Mouse (Mus musculus) B cell, adult 2 months (primary cell): ENCODE results near the gene Nudt9.

Experiments used
- DNase-seq, 2 experiments: peaks; one replicate each; pipeline ENCODE4 v3.0.0; 2022

Gene Nudt9

DNA sequence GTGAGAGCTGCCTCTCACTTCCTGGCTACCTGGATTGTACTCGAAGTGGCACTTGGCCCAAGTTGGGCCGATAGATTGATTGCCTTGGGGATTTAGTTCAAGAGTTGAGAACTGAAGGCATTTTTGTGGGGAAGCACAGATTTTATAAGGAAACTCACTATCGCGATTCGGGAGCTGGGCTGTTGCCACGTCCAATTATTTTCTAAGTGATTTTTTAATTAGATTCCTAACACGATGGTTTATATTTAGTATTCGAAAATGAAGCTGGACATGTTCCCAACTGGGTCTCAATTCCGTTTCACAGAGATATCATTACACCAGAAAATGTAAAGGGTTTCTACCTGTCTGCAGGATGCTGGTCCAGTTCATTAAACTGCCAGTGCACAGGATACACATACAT is 39.3 kb downstream of the Nudt9 start:
- DNase-seq, result no peak

DNA sequence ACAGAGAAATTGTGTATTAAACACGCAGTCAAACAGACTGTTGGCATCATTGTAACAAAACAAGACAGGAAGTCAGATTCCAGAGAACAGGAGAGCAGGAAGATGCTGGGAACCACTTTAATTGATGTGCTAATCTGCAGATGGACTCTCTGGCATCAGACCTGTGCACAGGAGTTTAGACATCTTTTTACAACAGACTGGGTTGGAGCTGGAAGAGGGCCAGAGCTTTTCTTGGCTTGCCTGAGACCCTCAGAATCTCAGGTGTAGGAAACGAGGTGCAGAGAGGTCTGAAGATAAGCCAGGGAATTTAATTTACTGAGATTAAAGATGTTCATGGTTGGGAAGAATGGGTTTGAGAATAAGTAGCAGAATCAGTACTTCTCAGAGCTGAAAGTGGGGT is 43.6 kb downstream of the Nudt9 start:
- DNase-seq, result no peak

DNA sequence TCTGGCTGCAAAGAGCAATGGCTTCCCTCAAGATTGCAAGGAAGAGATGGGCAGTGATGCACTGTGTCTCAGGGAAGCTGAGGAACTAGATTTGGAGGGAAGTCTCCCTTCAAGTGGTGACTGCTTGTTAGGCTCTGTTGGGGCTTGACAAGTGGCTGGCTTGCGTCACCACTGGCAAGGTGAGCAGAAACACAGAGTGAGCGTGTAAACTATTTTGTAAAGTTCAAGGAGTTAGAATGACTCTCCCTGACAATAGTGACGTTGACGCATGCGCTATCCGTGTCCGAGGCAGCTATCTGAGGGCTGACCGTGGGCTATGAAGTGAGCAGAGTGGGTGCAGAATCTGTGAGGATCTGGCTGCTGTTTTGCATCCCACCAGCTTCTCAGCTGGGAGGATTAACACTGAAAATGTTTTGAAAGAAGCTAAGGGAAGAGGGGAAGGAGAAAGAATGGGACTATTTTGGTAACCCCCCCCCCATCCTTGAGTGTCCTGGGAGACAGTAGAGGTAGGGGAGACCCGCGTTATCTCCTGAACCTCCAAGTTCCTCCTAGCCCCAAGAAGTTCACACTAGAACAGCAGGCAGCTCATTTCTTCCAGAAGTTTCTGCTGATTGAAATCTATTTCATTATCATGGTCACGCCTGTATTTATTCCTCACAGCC is 49.4 kb downstream of the Nudt9 start:
- DNase-seq, result no peak

DNA sequence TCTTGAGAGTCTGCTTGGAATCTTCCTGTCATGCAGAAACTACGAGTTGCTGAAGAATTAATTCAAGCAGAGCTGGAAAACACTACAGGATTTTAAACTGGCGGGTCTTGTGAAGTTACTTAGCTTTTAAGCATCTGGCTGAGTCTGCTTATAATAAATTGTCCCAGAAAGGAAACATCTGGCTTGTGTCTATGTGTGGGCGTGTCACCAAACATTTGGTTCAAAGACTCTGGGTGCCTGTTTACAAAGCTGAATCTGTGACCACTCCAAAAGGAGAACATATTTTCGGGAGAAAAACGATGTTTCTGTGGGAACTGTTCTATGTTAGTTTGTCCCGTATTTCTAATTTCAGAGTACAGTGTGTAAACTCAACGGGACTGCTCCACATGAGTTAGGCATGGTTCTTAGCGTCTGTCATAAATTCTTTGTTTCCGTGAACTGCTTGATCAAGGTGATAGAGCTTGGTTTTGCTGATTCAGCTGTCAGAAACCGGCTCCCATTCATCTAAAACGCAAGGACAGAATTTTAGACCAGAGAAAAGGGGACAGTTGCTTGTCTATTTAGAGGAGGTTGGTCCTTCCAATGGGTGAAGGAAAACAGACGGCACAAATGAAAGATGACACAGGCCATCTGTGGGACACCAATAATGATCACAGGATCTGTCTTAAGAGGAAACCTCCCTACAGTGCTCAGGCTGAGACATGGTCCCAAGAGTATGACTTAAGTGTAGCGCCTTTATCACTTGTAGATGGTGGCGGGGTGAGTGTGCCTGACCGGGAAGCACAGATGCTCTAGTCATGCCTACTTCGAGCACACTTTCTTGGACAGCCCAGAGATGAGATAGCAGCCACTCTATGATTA is 50.2 kb downstream of the Nudt9 start:
- DNase-seq, result no peak

GRCm38 (mm10) chr5:104101678-104102531 is 55.8 kb downstream of the Nudt9 start:
- DNase-seq, result no peak

GRCm38 (mm10) chr5:104103171-104103570 is 57.1 kb downstream of the Nudt9 start:
- DNase-seq, result no peak

DNA sequence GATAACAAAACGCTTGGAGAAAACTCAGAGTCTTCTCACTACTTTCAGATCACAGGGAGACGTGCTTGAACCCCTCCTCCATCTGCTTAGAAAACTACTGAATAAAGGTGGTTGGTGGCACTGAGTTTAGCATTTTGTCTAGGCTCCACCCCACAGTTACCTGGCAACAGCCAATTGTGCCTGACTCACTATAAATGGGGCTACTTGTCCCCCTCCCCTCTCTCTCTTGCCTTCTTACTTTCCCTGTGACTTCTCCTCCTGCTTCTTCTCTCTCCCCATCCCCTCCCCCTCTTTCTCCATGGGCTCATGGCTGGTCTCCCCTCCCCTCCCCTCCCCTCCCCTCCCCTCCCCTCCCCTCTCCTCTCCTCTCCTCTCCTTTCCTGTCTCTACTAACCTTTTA is 58.0 kb downstream of the Nudt9 start:
- no peak for DNase-seq

- no peak for DNase-seq
These were observed 62.2 kb downstream of the Nudt9 start for GRCm38 (mm10) chr5:104108127-104108875.

GRCm38 (mm10) chr5:104108879-104109369 is 62.8 kb downstream of the Nudt9 start:
- DNase-seq, result no peak

GRCm38 (mm10) chr5:104109516-104109915 is 63.4 kb downstream of the Nudt9 start:
- no peak for DNase-seq

GRCm38 (mm10) chr5:104110171-104110920 is 64.2 kb downstream of the Nudt9 start:
- DNase-seq, result no peak

DNA sequence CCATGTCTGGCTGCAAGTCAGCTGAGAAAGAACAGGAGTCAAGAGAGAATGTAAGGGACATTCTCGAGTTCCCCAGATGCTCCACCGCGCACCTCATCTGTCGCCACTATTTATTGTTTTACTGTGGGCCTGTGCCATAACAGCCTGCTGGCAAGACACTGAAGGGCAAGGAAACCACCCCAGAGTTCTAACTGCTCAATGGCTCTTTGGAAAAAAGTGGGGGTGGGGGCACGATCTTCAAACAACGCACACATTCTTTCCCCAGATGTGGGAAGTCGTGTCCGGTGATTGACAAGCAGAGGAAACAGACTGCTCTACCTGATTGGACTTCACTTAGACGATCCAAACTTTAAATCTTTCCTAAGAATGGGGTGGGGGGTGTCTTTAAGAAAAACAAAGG is 65.9 kb downstream of the Nudt9 start:
- DNase-seq, result no peak

GRCm38 (mm10) chr5:104112511-104112910 is 66.4 kb downstream of the Nudt9 start:
- DNase-seq, result no peak

GRCm38 (mm10) chr5:104113491-104114172 is 67.5 kb downstream of the Nudt9 start, which contains the start of gene Sparcl1:
Gene Sparcl1 (minus strand): TSS chr5:104113733.
- no peak for DNase-seq
